ENCODE assay signal across 16 mouse cellular contexts in the genomic region with DNA sequence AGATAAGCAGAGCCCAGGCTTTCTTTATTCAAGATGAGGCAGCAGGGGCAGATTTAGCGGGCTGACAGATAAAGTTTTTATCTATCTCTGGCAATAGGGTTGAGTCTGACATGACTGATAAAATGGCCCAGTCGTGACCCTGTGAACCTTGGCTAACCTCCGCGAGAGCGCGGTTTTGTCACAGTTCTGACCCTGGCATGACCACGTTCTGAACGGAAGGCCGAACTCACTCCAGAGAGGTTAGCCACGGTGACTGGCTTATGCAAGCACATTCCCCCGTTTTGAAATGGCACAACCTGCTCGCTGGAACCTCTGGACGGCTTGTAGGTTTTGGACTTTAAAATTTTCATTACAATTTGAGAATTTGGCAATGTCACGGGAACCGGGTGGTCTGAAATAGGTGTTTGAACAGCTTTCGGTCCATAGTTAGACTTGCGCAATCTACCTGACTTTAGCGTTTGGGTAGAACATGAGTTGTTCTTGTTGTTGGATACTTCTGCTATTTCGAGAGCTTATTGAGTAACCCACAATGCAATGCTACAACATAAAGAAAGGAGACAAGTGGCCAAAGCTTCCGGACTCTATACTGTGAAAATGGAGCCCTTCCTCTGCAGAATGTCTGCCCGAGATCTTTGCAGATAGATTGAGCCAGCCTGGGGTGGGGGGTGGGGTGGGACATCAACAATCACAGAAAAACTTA. TPM values are rescaled to one million over a fixed set of nuclear protein-coding genes. Genes with fewer than 3 reads are reported as not detected.
DNase-seq lines count a peak whose midpoint lies in the region; ATAC-seq lines count a peak whose summit lies in the region.
"Had no signal": no experiment of that assay in that cellular context is flagged by ENCODE, and none has a peak within 500 bp of the region (broad histone marks: within the 10 kb centered on the region; RNA-seq: fewer than 3 reads in every experiment).

No protein-coding gene starts in this region.

- 0 out of 2 replicates have a peak overlapping the region, but pooled peaks have one; percentile 2 for H3K4me2 ChIP-seq in liver, embryonic 11.5 days
- H3K4me2 ChIP-seq: embryonic facial prominence, embryonic 12.5 days; lung, embryonic 14.5 days had no signal

- ATAC-seq in monocyte, adult 5-6 weeks (replicated peaks; ENCODE audit: insufficient number of reproducible peaks, low FRiP score, low TSS enrichment, poor library complexity, severe bottlenecking): no peak
- ATAC-seq in liver, embryonic 11.5 days (replicated peaks; ENCODE audit: low FRiP score): no peak
- peak; percentile 18; the same call in 1 of the 2 replicates for ATAC-seq in neutrophil, adult 5-6 weeks (ENCODE audit: extremely low read depth, insufficient number of reproducible peaks, low FRiP score, poor library complexity, severe bottlenecking)
- ATAC-seq: hindbrain, postnatal 0 days had no signal

- WGBS in liver, embryonic 11.5 days: 31% methylated on average over 21 of the region's 21 CpGs
- 66% methylated on average over 21 of the region's 21 CpGs for WGBS in limb, embryonic 10.5 days

- no peaks in the 10 kb centered on the region for H3K9me3 ChIP-seq in liver, embryonic 11.5 days (ENCODE audit: control insufficient read depth, low read length)
- no peaks in the 10 kb centered on the region for H3K9me3 ChIP-seq in limb, embryonic 10.5 days (replicated peaks)
- H3K9me3 ChIP-seq: embryonic facial prominence, embryonic 12.5 days had no signal

- no peak overlapping the region for H3K9ac ChIP-seq in liver, embryonic 11.5 days (ENCODE audit: low read depth, low read length)
- H3K9ac ChIP-seq: embryonic facial prominence, embryonic 12.5 days; lung, embryonic 14.5 days had no signal

- H3K4me1 ChIP-seq in liver, embryonic 11.5 days (replicated peaks; ENCODE audit: control insufficient read depth, insufficient read depth, low read length): peaks cover 9% of the 10 kb centered on the region
- H3K4me1 ChIP-seq in limb, embryonic 10.5 days: peaks cover 18% of the 10 kb centered on the region

- H3K27ac ChIP-seq in liver, embryonic 11.5 days (ENCODE audit: low read depth, low read length): no peak overlapping the region
- no peak overlapping the region for H3K27ac ChIP-seq in limb, embryonic 10.5 days
- H3K27ac ChIP-seq: embryonic facial prominence, embryonic 12.5 days; hindbrain, postnatal 0 days had no signal

- H3K4me3 ChIP-seq in liver, embryonic 11.5 days (ENCODE audit: low read depth, low read length): no peak overlapping the region
- no peak overlapping the region for H3K4me3 ChIP-seq in limb, embryonic 10.5 days
- H3K4me3 ChIP-seq: embryonic facial prominence, embryonic 12.5 days had no signal

- peak; percentile 55 to 89 for DNase-seq in adrenal gland, adult (ENCODE audit: inconsistent age in 2 of 2, low spot score in 1 of 2)
- no peak for DNase-seq in adrenal gland, postnatal 4 days (ENCODE audit: low spot score in 2 of 2)
- peak; percentile 24 to 27 for DNase-seq in monocyte, adult 2 months (ENCODE audit: low read depth in 1 of 2, low spot score in 2 of 2)
- DNase-seq in liver, embryonic 11.5 days (ENCODE audit: low spot score): no peak
- no peak for DNase-seq in limb, embryonic 10.5 days (ENCODE audit: low spot score)
- DNase-seq in spleen, postnatal 14 days (ENCODE audit: low spot score in 2 of 2): no peak
- DNase-seq: cerebellum, postnatal 36 days; lung, embryonic 14.5 days; right cerebral cortex, postnatal 14 days had no signal

- H3K36me3 ChIP-seq in liver, embryonic 11.5 days (ENCODE audit: control insufficient read depth, insufficient read depth, low read length): no peaks in the 10 kb centered on the region
- no peaks in the 10 kb centered on the region for H3K36me3 ChIP-seq in limb, embryonic 10.5 days
- H3K36me3 ChIP-seq: embryonic facial prominence, embryonic 12.5 days had no signal

- H3K27me3 ChIP-seq in liver, embryonic 11.5 days (replicated peaks; ENCODE audit: control insufficient read depth, insufficient read depth, low read length): peaks cover 63% of the 10 kb centered on the region
- H3K27me3 ChIP-seq in limb, embryonic 10.5 days (ENCODE audit: low read depth, poor library complexity, severe bottlenecking): peaks cover 63% of the 10 kb centered on the region

RNA-seq across cellular contexts. Expression of a gene that starts 4.9 kb away (rescaled TPM):
- under 1 TPM in 1 of 2 experiments, not detected in 1; 0.36 TPM for total RNA-seq in adrenal gland, postnatal 4 days (2021)
- 0.87 TPM in 1 of 3 replicates, not detected in the others for total RNA-seq in monocyte, adult 5-6 weeks (2017)
- polyA plus RNA-seq in liver, embryonic 11.5 days (2014; fragmentation: Nextera tagmentation; extraction: Ambion mirVana): 0.58 and 0.63 TPM in 2 replicates
- 0.25 TPM in 1 of 2 replicates, not detected in the other for total RNA-seq in neutrophil, adult 5-6 weeks (2017)
- 3.6 and 4.2 TPM in 2 replicates for polyA plus RNA-seq in limb, embryonic 10.5 days (2016; fragmentation: Nextera tagmentation; extraction: Ambion mirVana)
- total RNA-seq: hindbrain, postnatal 0 days had no signal
- polyA plus RNA-seq: hindbrain, postnatal 0 days; lung, embryonic 14.5 days had no signal

RNA-seq across cellular contexts. Expression of a gene that starts 17.1 kb away (rescaled TPM):
- not detected for total RNA-seq in adrenal gland, postnatal 4 days (2021)
- total RNA-seq in monocyte, adult 5-6 weeks (2017): not detected in 3 replicates
- 0.10 TPM in 2 replicates for polyA plus RNA-seq in liver, embryonic 11.5 days (2014; fragmentation: Nextera tagmentation; extraction: Ambion mirVana)
- total RNA-seq in neutrophil, adult 5-6 weeks (2017): not detected in 2 replicates
- 0.49 TPM in 1 of 2 replicates, not detected in the other for polyA plus RNA-seq in limb, embryonic 10.5 days (2016; fragmentation: Nextera tagmentation; extraction: Ambion mirVana)
- total RNA-seq: gastrocnemius, adult 8-10 months; heart, postnatal 25 days; hindbrain, postnatal 0 days had no signal
- polyA plus RNA-seq: hindbrain, postnatal 0 days; lung, embryonic 14.5 days; testis, adult 2 months had no signal

Comparison
In these comparisons a context has a peak if more than half of its experiments do, and no peak if none do; other contexts are left out.
1. DNase-seq: peak in adrenal gland, adult (2 of 2) and monocyte, adult 2 months (2 of 2); none in adrenal gland, postnatal 4 days (0 of 2), liver, embryonic 11.5 days (single experiment), limb, embryonic 10.5 days (single experiment) and spleen, postnatal 14 days (0 of 2).